Mouse (Mus musculus): ENCODE data around the gene Zbtb6. TPM values are rescaled to one million over a fixed set of nuclear protein-coding genes. Genes with fewer than 3 reads are reported as not detected.

The Zbtb6 gene
- polyA plus RNA-seq (2012; rRNA removed): 1.4 and 1.5 TPM in 2 replicates

DNA sequence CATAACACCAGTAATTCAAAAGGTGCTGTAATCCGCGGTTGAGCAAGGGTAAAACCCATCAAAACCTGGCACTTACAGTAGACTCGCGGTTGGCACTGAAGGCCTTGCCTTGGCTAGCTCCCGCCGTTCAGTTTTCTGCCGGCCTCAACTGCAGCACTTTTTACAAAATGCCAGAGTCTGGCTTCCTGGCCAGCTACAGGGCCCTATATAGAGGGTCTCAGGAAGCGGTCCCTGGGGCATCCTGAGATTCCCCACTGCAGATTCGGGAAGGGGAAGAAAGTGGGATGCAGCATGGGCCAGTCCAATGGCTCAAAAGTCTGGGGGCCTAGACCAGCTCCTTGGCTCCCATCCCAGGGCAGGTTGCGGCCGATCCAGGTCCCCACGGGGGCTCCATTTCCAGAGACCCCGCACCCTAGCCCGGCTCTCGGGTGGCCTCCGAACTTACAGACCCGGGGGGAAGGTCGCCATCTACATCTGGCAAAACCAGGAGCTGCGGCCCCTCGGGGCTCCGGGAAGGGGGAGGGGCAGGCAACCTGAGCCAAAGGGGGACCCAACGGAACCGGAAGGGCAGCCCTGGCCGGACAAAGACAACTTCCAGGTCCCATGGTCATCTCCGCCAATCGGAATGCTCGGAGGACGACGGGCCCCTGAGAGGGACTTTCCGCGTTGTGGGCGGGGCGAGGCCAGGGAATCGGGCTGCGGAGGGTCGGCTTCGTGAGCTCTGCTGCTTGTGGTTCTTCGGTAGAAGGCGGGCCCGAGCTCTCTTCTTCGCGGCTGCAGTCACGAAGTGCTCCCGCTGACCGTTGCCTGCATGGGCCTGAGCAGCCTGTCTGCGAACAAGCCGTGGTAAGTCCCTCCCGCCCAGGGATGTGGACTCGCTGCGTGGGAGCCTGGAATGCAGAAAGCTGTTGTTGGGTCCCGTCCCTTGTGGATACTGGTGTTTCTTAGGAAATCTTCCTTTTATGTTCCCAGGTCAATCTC, at the start of gene Zbtb6, which contains the start of the genes Zbtb26 and Rabgap1:
Gene Zbtb6 (minus strand): TSS at position 561 of the 981 bp plus-strand sequence.
Gene Zbtb26 (minus strand): TSS at position 525 of the 981 bp plus-strand sequence.
Gene Rabgap1 (plus strand): TSS at position 669 of the 981 bp plus-strand sequence.
- peak; percentile 74 to 94 for DNase-seq (ENCODE audit: low read depth in 1 of 2, low spot score in 2 of 2)
- Histone ChIP-seq H3K27me3 (ENCODE audit: control insufficient read depth, insufficient read depth, low read length) (no peaks in the 10 kb centered on the region), H3K4me1 (ENCODE audit: control insufficient read depth, insufficient read depth, insufficient read length) (no peaks in the 10 kb centered on the region; the same call in 1 of the 2 replicates), H3K4me3 (ENCODE audit: extremely low read depth, insufficient read depth, insufficient read length) (peak within 1 kb of the TSS; percentile 97), H3K27ac (ENCODE audit: insufficient read depth, low read length) (peak within 1 kb of the TSS; percentile 78), H3K36me3 (ENCODE audit: control insufficient read depth, insufficient read depth, low read length) (no peaks in the 10 kb centered on the region)
- WGBS: under 1% methylated on average over 51 of the region's 51 CpGs
- no peak for TF ChIP-seq CTCF (IDR thresholded peaks at IDR 0.05; ENCODE audit: extremely low read depth, insufficient read depth, insufficient read length, insufficient replicate concordance)
- TF ChIP-seq POLR2A (IDR thresholded peaks at IDR 0.05; ENCODE audit: low read depth, low read length): peak; percentile 57; the same call in 1 of the 2 replicates

DNA sequence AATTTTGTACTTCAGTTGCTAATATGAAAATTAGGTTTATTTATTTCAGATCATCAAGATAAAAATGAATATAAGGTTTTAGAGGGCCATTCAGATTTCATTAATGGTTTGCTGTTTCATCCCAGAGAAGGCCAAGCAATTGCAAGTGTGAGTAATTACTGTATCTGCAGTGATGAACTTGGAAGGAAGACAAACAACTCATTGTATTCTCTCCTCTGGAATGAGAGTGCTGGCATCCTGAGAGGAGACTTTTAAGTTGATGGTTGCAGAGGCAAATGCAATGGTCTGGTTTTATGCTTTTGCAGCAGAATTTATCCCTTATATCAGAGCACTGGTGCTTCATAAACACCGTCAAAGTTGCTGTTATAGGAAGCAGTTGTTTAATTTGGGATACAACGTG, 46.0 kb upstream of the Zbtb6 start:
- Histone ChIP-seq H3K27me3 (ENCODE audit: control insufficient read depth, insufficient read depth, low read length) (no peaks in the 10 kb centered on the region), H3K27ac (ENCODE audit: insufficient read depth, low read length) (no peak overlapping the region), H3K36me3 (ENCODE audit: control insufficient read depth, insufficient read depth, low read length) (peaks cover 17% of the 10 kb centered on the region), H3K4me3 (ENCODE audit: extremely low read depth, insufficient read depth, insufficient read length) (no peak overlapping the region), H3K4me1 (ENCODE audit: control insufficient read depth, insufficient read depth, insufficient read length) (no peaks in the 10 kb centered on the region)
- no peak for DNase-seq (ENCODE audit: low read depth in 1 of 2, low spot score in 2 of 2)
- 97% methylated on average over 2 of the region's 2 CpGs for WGBS
- TF ChIP-seq CTCF (IDR thresholded peaks at IDR 0.05; ENCODE audit: extremely low read depth, insufficient read depth, insufficient read length, insufficient replicate concordance): no peak
- no peak for TF ChIP-seq POLR2A (IDR thresholded peaks at IDR 0.05; ENCODE audit: low read depth, low read length)

DNA sequence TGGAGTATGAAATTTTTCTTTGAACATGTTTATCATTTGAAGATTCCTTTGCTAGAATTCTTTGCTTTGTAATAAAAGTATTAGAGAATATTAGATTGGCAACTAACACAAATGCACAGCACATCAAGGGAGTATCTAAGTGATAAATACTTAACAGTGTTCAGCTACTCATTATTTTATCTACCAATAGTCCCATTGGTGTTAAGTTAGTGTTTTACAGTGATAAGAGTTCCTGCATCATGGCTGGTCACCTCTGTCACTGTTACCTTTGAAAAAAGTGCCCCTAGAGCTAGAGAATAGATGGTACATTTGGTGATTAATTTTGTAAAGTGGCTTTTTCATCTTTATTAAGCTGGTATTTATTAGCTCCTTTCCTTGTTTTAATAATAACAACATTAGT, 43.4 kb upstream of the Zbtb6 start:
- H3K27ac ChIP-seq (ENCODE audit: insufficient read depth, low read length): no peak overlapping the region
- TF ChIP-seq POLR2A (IDR thresholded peaks at IDR 0.05; ENCODE audit: low read depth, low read length): no peak
- DNase-seq (ENCODE audit: low read depth in 1 of 2, low spot score in 2 of 2): no peak
- H3K27me3 ChIP-seq (ENCODE audit: control insufficient read depth, insufficient read depth, low read length): no peaks in the 10 kb centered on the region
- no peak overlapping the region for H3K4me3 ChIP-seq (ENCODE audit: extremely low read depth, insufficient read depth, insufficient read length)
- H3K36me3 ChIP-seq (ENCODE audit: control insufficient read depth, insufficient read depth, low read length): peaks cover 9% of the 10 kb centered on the region; the same call in 1 of the 2 replicates
- no peaks in the 10 kb centered on the region for H3K4me1 ChIP-seq (ENCODE audit: control insufficient read depth, insufficient read depth, insufficient read length)

DNA sequence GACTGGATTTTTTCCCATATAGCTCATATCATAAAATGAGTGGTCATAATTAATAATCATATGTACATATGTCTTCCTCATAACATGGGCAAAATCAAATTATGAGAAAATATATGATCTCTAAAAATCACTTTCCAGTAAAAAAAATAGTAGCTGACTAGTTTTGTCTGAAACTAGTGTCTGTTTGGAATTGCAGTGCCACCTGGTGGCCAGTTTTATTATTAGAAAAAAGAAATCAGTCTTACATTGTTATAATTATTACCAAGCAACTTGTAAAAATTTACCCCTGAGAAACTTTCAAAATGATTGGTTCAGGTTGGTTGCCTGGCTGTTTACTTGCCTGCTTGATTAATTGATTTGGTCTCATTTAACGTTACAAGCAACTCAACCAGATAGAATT, 42.4 kb upstream of the Zbtb6 start:
- TF ChIP-seq CTCF (IDR thresholded peaks at IDR 0.05; ENCODE audit: extremely low read depth, insufficient read depth, insufficient read length, insufficient replicate concordance): no peak
- TF ChIP-seq POLR2A (IDR thresholded peaks at IDR 0.05; ENCODE audit: low read depth, low read length): no peak
- Histone ChIP-seq H3K36me3 (ENCODE audit: control insufficient read depth, insufficient read depth, low read length) (peaks cover 11% of the 10 kb centered on the region), H3K27ac (ENCODE audit: insufficient read depth, low read length) (no peak overlapping the region), H3K4me3 (ENCODE audit: extremely low read depth, insufficient read depth, insufficient read length) (no peak overlapping the region), H3K27me3 (ENCODE audit: control insufficient read depth, insufficient read depth, low read length) (no peaks in the 10 kb centered on the region), H3K4me1 (ENCODE audit: control insufficient read depth, insufficient read depth, insufficient read length) (no peaks in the 10 kb centered on the region)
- DNase-seq (ENCODE audit: low read depth in 1 of 2, low spot score in 2 of 2): peak; percentile 5 to 30
- 85% methylated on average over 1 of the region's 1 CpGs for WGBS

DNA sequence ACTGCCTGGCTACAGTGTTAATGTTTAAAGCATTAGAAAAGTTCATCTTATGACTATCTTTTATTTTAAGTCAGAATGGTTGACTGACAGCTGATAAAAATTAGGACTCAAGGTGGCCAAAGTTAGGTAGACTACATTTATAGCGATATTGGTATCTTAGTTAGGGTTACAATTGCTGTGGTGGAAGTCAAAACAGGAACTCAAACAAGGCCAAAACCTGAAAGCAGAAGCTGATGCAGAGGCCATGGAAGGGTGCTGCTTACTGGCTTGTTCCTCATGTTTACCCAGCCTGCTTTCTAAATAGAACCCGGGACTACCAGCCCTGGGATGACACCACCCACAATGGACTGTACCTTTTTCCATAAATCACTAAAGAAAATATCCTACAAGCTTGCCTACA, 41.2 kb upstream of the Zbtb6 start:
- no peak for TF ChIP-seq CTCF (IDR thresholded peaks at IDR 0.05; ENCODE audit: extremely low read depth, insufficient read depth, insufficient read length, insufficient replicate concordance)
- no peak for TF ChIP-seq POLR2A (IDR thresholded peaks at IDR 0.05; ENCODE audit: low read depth, low read length)

DNA sequence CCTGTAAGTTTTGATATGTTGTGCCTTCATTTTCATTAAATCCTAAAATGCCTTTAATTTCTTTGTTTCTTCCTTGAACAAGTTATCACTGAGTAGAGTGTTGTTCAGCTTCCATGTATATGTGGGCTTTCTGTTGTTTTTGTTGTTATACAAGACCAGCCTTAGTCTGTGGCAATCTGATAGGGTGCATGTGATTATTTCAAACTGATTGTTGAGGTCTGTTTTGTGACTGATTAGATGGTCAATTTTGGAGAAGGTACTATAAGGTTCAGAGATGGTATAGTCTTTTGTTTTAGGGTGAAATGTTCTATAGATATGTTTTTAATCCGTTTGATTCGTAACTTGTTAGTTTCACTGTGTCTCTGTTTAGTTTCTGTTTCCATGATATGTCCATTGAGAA, 37.1 kb upstream of the Zbtb6 start:
- Histone ChIP-seq H3K4me3 (ENCODE audit: extremely low read depth, insufficient read depth, insufficient read length) (no peak overlapping the region), H3K4me1 (ENCODE audit: control insufficient read depth, insufficient read depth, insufficient read length) (no peaks in the 10 kb centered on the region), H3K27ac (ENCODE audit: insufficient read depth, low read length) (no peak overlapping the region), H3K27me3 (ENCODE audit: control insufficient read depth, insufficient read depth, low read length) (no peaks in the 10 kb centered on the region), H3K36me3 (ENCODE audit: control insufficient read depth, insufficient read depth, low read length) (peaks cover 11% of the 10 kb centered on the region)
- TF ChIP-seq CTCF (IDR thresholded peaks at IDR 0.05; ENCODE audit: extremely low read depth, insufficient read depth, insufficient read length, insufficient replicate concordance): no peak
- no peak for TF ChIP-seq POLR2A (IDR thresholded peaks at IDR 0.05; ENCODE audit: low read depth, low read length)
- DNase-seq (ENCODE audit: low read depth in 1 of 2, low spot score in 2 of 2): no peak
- 82% methylated on average over 2 of the region's 2 CpGs for WGBS

More for the DNA sequence above, 41.2 kb upstream of the Zbtb6 start:
- H3K4me1 ChIP-seq (ENCODE audit: control insufficient read depth, insufficient read depth, insufficient read length): no peaks in the 10 kb centered on the region
- H3K36me3 ChIP-seq (ENCODE audit: control insufficient read depth, insufficient read depth, low read length): peaks cover 7% of the 10 kb centered on the region
- no peaks in the 10 kb centered on the region for H3K27me3 ChIP-seq (ENCODE audit: control insufficient read depth, insufficient read depth, low read length)
- DNase-seq (ENCODE audit: low read depth in 1 of 2, low spot score in 2 of 2): no peak
- no peak overlapping the region for H3K27ac ChIP-seq (ENCODE audit: insufficient read depth, low read length)
- WGBS: 71% methylated on average over 2 of the region's 2 CpGs
- no peak overlapping the region for H3K4me3 ChIP-seq (ENCODE audit: extremely low read depth, insufficient read depth, insufficient read length)

DNA sequence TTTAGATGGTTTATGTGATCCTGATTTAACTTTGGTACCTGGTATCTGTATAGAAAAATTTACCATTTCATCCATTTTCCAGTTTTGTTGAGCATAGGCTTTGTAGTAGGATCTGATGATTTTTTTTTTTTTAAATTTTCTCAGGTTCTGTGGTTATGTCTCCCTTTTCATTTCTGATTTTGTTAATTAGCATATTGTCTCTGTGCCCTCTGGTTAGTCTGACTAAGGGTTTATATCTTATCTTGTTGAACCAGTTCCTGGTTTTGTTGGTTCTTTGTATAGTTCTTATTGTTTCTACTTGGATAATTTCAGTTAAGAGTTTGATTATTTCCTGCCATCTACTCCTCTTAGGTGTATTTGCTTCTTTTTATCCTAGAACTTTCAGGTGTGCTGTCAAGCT, 36.6 kb upstream of the Zbtb6 start:
- no peak overlapping the region for H3K4me3 ChIP-seq (ENCODE audit: extremely low read depth, insufficient read depth, insufficient read length)
- no peak for DNase-seq (ENCODE audit: low read depth in 1 of 2, low spot score in 2 of 2)
- H3K4me1 ChIP-seq (ENCODE audit: control insufficient read depth, insufficient read depth, insufficient read length): no peaks in the 10 kb centered on the region
- H3K36me3 ChIP-seq (ENCODE audit: control insufficient read depth, insufficient read depth, low read length): peaks cover 11% of the 10 kb centered on the region
- TF ChIP-seq CTCF (IDR thresholded peaks at IDR 0.05; ENCODE audit: extremely low read depth, insufficient read depth, insufficient read length, insufficient replicate concordance) (no peak), POLR2A (IDR thresholded peaks at IDR 0.05; ENCODE audit: low read depth, low read length) (no peak)
- H3K27me3 ChIP-seq (ENCODE audit: control insufficient read depth, insufficient read depth, low read length): no peaks in the 10 kb centered on the region
- H3K27ac ChIP-seq (ENCODE audit: insufficient read depth, low read length): no peak overlapping the region

Data from spleen, adult 2 months (tissue).